Mouse (Mus musculus) liver, embryonic 11.5 days (tissue): ENCODE data around the gene Zcwpw1. TPM values are rescaled to one million over a fixed set of nuclear protein-coding genes. Genes with fewer than 3 reads are reported as not detected.

Experiments
- ATAC-seq: fragments of 200-750 bp; cut with Nextera tagmentation; replicated peaks from 2 replicates; pipeline ENCODE4 v1.8.0; 2017; ENCODE audit warnings: moderate number of reproducible peaks, mild to moderate bottlenecking, moderate TSS enrichment, moderate library complexity; ENCODE audit not compliant: low FRiP score
- DNase-seq: peaks from one replicate; pipeline ENCODE4 v3.0.0-alpha.2; 2017; ENCODE audit warnings: low spot score
- H3K27ac ChIP-seq: fragments of 300-500 bp; sonication (generic); 2 replicates; pipeline ENCODE4 v1.5.1; 2014; ENCODE audit warnings: mild to moderate bottlenecking, low read depth, low read length, control low read depth
- H3K27me3 ChIP-seq: fragments of 300-500 bp; sonication (generic); replicated peaks from 2 replicates; pipeline ENCODE4 v1.6.1; 2014; ENCODE audit warnings: low read length, mixed read lengths; ENCODE audit not compliant: control insufficient read depth, insufficient read depth
- H3K36me3 ChIP-seq: fragments of 300-500 bp; sonication (generic); 2 replicates; pipeline ENCODE4 v1.6.1; 2014; ENCODE audit warnings: mild to moderate bottlenecking, low read length, moderate library complexity, mixed read lengths; ENCODE audit not compliant: control insufficient read depth, insufficient read depth
- H3K4me1 ChIP-seq: fragments of 300-500 bp; sonication (generic); replicated peaks from 2 replicates; pipeline ENCODE4 v1.6.1; 2014; ENCODE audit warnings: low read length, mixed read lengths; ENCODE audit not compliant: control insufficient read depth, insufficient read depth
- H3K4me2 ChIP-seq: fragments of 300-500 bp; sonication (generic); 2 replicates; pipeline ENCODE4 v1.6.1; 2014; ENCODE audit warnings: mild to moderate bottlenecking, control low read depth, moderate library complexity
- H3K4me3 ChIP-seq: fragments of 300-500 bp; sonication (generic); 2 replicates; pipeline ENCODE4 v1.5.1; 2014; ENCODE audit warnings: low read depth, low read length, control low read depth
- H3K9ac ChIP-seq: fragments of 300-500 bp; sonication (generic); 2 replicates; pipeline ENCODE4 v1.6.1; 2014; ENCODE audit warnings: low read depth, low read length, control low read depth
- H3K9me3 ChIP-seq: fragments of 300-500 bp; sonication (generic); 2 replicates; pipeline ENCODE4 v1.6.1; 2016; ENCODE audit warnings: low read length, inconsistent platforms, mixed read lengths; ENCODE audit not compliant: control insufficient read depth
- WGBS: fragments of 180-500 bp; shearing (Covaris S2); extraction: QIAGEN DNeasy Blood & Tissue Kit; methylation state at CpG from one replicate; pipeline ENCODE4 v1.1.7; 2014; 5-methylcytosine and 5-hydroxymethylcytosine counted together
- polyA plus RNA-seq: library from polyadenylated mRNA; unstranded; fragments of >200 nt; fragmentation: Nextera tagmentation; extraction: Ambion mirVana; gene quantifications from 2 replicates; pipeline ENCODE4 v1.2.1, GENCODE M21; 2014

The Zcwpw1 gene
- polyA plus RNA-seq, 1 experiment from 2014 or later: 13.1 TPM

DNA sequence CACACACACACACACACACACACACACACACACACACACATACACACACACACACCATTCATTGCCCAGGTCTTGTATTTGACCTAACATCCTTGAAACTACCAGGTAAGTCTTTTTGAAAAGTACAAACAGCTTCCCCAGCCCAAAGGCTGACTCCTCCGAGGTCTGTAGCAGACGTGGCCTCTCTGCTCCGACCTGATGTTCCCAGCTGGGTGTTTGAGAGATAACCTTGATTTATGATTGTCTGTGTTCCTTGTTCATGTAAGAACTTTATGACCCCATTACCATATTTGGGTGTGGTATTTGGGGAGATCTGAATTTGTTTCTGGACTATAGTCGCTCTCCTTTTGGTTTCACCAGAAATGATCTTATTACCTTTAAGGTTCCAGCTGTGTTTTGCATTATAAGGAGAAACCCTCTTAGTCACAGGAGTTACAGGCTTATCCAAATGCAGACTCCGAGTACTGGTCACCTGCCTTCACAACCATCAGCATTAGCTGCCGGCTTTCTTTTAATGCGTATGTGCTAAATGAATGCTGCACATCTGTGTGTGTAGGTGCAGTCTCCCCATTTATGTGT, 10.2 kb upstream of the Zcwpw1 start:
- no peak overlapping the region; the same call in 1 of the 2 replicates for H3K27ac ChIP-seq
- no peak overlapping the region for H3K4me2 ChIP-seq
- H3K36me3 ChIP-seq: peaks cover 17% of the 10 kb centered on the region
- ATAC-seq (no peak), DNase-seq (no peak)
- no peak overlapping the region for H3K4me3 ChIP-seq
- no peaks in the 10 kb centered on the region for H3K9me3 ChIP-seq
- peaks cover 30% of the 10 kb centered on the region for H3K4me1 ChIP-seq
- no peaks in the 10 kb centered on the region for H3K27me3 ChIP-seq
- no peak overlapping the region for H3K9ac ChIP-seq
- WGBS: 75% methylated on average over 7 of the region's 7 CpGs

DNA sequence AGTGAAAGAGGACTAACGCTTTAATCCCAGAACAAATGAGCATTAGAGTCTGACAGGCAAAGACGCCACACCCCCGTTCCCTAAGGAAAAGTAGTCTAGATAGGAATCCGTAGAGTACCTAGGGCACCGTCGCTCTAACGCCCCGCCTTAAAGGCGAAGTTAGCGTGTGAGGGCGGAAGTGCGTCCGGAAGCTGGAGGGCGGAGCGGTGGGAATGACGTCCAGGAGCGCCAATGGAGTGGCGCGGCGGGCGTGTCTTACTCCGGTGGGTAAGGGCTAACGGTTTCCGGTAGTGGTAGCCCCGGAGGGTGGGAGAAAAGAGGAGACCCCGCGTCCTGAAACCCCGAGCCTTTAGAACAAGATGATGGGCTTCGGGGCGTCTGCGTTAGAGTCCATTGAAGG, 9.0 kb upstream of the Zcwpw1 start, which contains the start of gene Ppp1r35:
Gene Ppp1r35, plus strand, starts transcription at position 215 of the 400 bp plus-strand sequence.
- Histone ChIP-seq H3K9me3 (no peaks in the 10 kb centered on the region), H3K4me2 (peak within 1 kb of the TSS; percentile 98), H3K27me3 (no peaks in the 10 kb centered on the region), H3K36me3 (peaks cover 24% of the 10 kb centered on the region), H3K9ac (peak within 1 kb of the TSS; percentile 92), H3K27ac (peak within 1 kb of the TSS; percentile 87), H3K4me1 (peaks cover 27% of the 10 kb centered on the region), H3K4me3 (peak within 1 kb of the TSS; percentile 98)
- WGBS: under 1% methylated on average over 31 of the region's 31 CpGs
- ATAC-seq: peak; percentile 93
- peak; percentile 92 for DNase-seq

- ATAC-seq (peak; percentile 54), DNase-seq (peak; percentile 65)
- peak overlapping the region; percentile 98 for H3K4me3 ChIP-seq
- H3K9me3 ChIP-seq: no peaks in the 10 kb centered on the region
- H3K4me2 ChIP-seq: peak overlapping the region; percentile 98
- no peaks in the 10 kb centered on the region for H3K27me3 ChIP-seq
- H3K4me1 ChIP-seq: peaks cover 32% of the 10 kb centered on the region
- WGBS: under 1% methylated on average over 70 of the region's 83 CpGs
- H3K27ac ChIP-seq: peak overlapping the region; percentile 87
- H3K36me3 ChIP-seq: peaks cover 26% of the 10 kb centered on the region
- peak overlapping the region; percentile 92 for H3K9ac ChIP-seq
Measured at GRCm38 (mm10) chr5:137779053-137779933, 8.3 kb upstream of the Zcwpw1 start.

- Histone ChIP-seq H3K9ac (no peak overlapping the region), H3K4me3 (no peak overlapping the region), H3K27ac (no peak overlapping the region), H3K9me3 (no peaks in the 10 kb centered on the region), H3K4me1 (peaks cover 33% of the 10 kb centered on the region), H3K36me3 (peaks cover 29% of the 10 kb centered on the region), H3K27me3 (no peaks in the 10 kb centered on the region), H3K4me2 (no peak overlapping the region; the same call in 1 of the 2 replicates)
- 86% methylated on average over 7 of the region's 7 CpGs for WGBS
- ATAC-seq (no peak), DNase-seq (no peak)
Measured at GRCm38 (mm10) chr5:137781661-137782060, 5.9 kb upstream of the Zcwpw1 start.

DNA sequence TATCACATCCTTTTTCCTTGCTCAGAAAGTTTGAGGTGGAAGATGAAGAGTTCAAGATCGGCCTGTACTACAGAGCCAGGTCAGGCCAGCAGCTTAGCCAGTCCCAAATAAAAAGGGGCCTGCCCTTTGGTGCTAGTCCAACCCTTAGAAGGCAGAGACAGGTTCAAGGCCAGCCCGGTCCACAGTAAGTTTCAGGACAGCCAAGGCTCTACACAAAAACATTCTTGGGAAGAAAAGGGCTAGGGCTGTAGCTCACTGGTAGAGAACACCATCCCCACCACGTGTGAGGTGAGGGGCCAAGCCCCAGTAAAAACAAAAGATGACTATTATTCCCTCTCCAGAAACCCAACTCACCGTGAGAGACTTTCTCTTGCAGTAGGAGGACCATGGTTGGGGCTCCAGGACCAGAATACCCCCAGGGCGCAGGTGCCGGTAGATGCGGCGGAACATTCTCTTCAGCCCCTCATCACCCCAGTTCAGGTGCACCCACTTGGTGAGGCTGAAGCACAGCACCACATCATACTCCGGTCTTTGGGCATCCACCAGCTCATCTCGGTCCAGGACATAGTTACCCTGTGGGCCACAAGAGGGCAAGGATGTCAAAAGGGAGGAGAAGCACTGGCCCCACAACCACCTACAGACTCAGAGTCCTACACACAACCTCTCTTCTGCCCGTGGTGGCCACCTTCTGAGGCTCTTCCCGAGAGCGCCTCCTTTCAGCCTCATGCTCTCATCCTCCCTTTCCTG, 4.6 kb upstream of the Zcwpw1 start:
- no peak overlapping the region for H3K9ac ChIP-seq
- peak overlapping the region; percentile 98 for H3K4me2 ChIP-seq
- H3K36me3 ChIP-seq: peaks cover 29% of the 10 kb centered on the region
- ATAC-seq (no peak), DNase-seq (no peak)
- peak overlapping the region; percentile 2; the same call in 1 of the 2 replicates for H3K4me3 ChIP-seq
- no peaks in the 10 kb centered on the region for H3K9me3 ChIP-seq
- WGBS: 86% methylated on average over 13 of the region's 13 CpGs
- peaks cover 35% of the 10 kb centered on the region for H3K4me1 ChIP-seq
- H3K27ac ChIP-seq: no peak overlapping the region
- no peaks in the 10 kb centered on the region for H3K27me3 ChIP-seq

GRCm38 (mm10) chr5:137783901-137784540, 3.6 kb upstream of the Zcwpw1 start:
- DNase-seq: no peak
- H3K4me1 ChIP-seq: peaks cover 35% of the 10 kb centered on the region

GRCm38 (mm10) chr5:137784546-137784945, 3.1 kb upstream of the Zcwpw1 start:
- ATAC-seq: no peak
- Histone ChIP-seq H3K27me3 (no peaks in the 10 kb centered on the region), H3K9ac (peak overlapping the region; percentile 97), H3K4me1 (peaks cover 34% of the 10 kb centered on the region), H3K4me3 (peak overlapping the region; percentile 92), H3K36me3 (peaks cover 29% of the 10 kb centered on the region), H3K4me2 (peak overlapping the region; percentile 98), H3K9me3 (no peaks in the 10 kb centered on the region), H3K27ac (peak overlapping the region; percentile 99; the same call in 1 of the 2 replicates)
- 81% methylated on average over 14 of the region's 14 CpGs for WGBS
- DNase-seq: no peak

More at GRCm38 (mm10) chr5:137783901-137784540, 3.6 kb upstream of the Zcwpw1 start:
- Histone ChIP-seq H3K9me3 (no peaks in the 10 kb centered on the region), H3K27ac (no peak overlapping the region), H3K36me3 (peaks cover 29% of the 10 kb centered on the region), H3K4me2 (peak overlapping the region; percentile 98), H3K27me3 (no peaks in the 10 kb centered on the region), H3K9ac (peak overlapping the region; percentile 97), H3K4me3 (peak overlapping the region; percentile 92)
- WGBS: 68% methylated on average over 9 of the region's 9 CpGs
- no peak for ATAC-seq
